Mouse (Mus musculus): Measurements from ENCODE around the gene Trhr2.

- TF ChIP-seq CTCF (IDR thresholded peaks at IDR 0.05) (no peak), EP300 (IDR thresholded peaks at IDR 0.05) (no peak)
These were observed 7.9 kb upstream of the Trhr2 start for GRCm38 (mm10) chr8:122368494-122368893.

Measured in lung, postnatal 0 days (tissue).